Mouse (Mus musculus) forebrain, embryonic 10.5 days (tissue): ENCODE data around the gene Camk2g. TPM values are rescaled to one million over a fixed set of nuclear protein-coding genes. Genes with fewer than 3 reads are reported as not detected.

Source experiments
- DNase-seq: peaks from one replicate; pipeline ENCODE4 v3.0.0-alpha.2; 2017; ENCODE audit warnings: low spot score; ENCODE audit errors: extremely low spot score
- H3K27ac ChIP-seq: fragments of 300-500 bp; sonication (generic); 2 replicates; pipeline ENCODE4 v1.5.1; 2016; ENCODE audit warnings: mild to moderate bottlenecking
- H3K27me3 ChIP-seq: fragments of 300-500 bp; sonication (generic); 2 replicates; pipeline ENCODE4 v1.6.1; 2016; ENCODE audit warnings: mild to moderate bottlenecking; ENCODE audit not compliant: poor library complexity, severe bottlenecking
- H3K36me3 ChIP-seq: fragments of 300-500 bp; sonication (generic); replicated peaks from 2 replicates; pipeline ENCODE4 v1.6.1; 2016; ENCODE audit warnings: mild to moderate bottlenecking, moderate library complexity
- H3K4me1 ChIP-seq: fragments of 300-500 bp; sonication (generic); 2 replicates; pipeline ENCODE4 v1.6.1; 2016
- H3K4me3 ChIP-seq: fragments of 300-500 bp; sonication (generic); 2 replicates; pipeline ENCODE4 v1.5.1; 2016; ENCODE audit warnings: mild to moderate bottlenecking, moderate library complexity
- H3K9me3 ChIP-seq: fragments of 300-500 bp; sonication (generic); 2 replicates; pipeline ENCODE4 v1.6.1; 2016; ENCODE audit warnings: mild to moderate bottlenecking, moderate library complexity
- WGBS: fragments of 180-500 bp; shearing (Covaris S2); methylation state at CpG from one replicate; pipeline ENCODE4 v1.1.7; 2016; 5-methylcytosine and 5-hydroxymethylcytosine counted together
- polyA plus RNA-seq: library from polyadenylated mRNA; unstranded; fragments of >200 nt; fragmentation: Nextera tagmentation; extraction: Ambion mirVana; gene quantifications from 2 replicates; pipeline ENCODE4 v1.2.1, GENCODE M21; 2016

Gene Camk2g
- polyA plus RNA-seq, 1 experiment from 2014 or later: 37.8 TPM

- Histone ChIP-seq H3K4me3 (no peak overlapping the region), H3K27me3 (no peaks in the 10 kb centered on the region), H3K9me3 (no peaks in the 10 kb centered on the region), H3K4me1 (peaks cover 34% of the 10 kb centered on the region), H3K36me3 (peaks cover 65% of the 10 kb centered on the region), H3K27ac (no peak overlapping the region)
- no peak for DNase-seq
- WGBS: 92% methylated on average over 3 of the region's 3 CpGs
Measured at GRCm38 (mm10) chr14:20771941-20772340, 21.9 kb downstream of the Camk2g start.

GRCm38 (mm10) chr14:20768581-20768980, 25.3 kb downstream of the Camk2g start:
- Histone ChIP-seq H3K4me3 (no peak overlapping the region), H3K27me3 (no peaks in the 10 kb centered on the region), H3K36me3 (peaks cover 80% of the 10 kb centered on the region), H3K27ac (no peak overlapping the region), H3K4me1 (peaks cover 10% of the 10 kb centered on the region), H3K9me3 (no peaks in the 10 kb centered on the region)
- DNase-seq: no peak
- 89% methylated on average over 5 of the region's 5 CpGs for WGBS

GRCm38 (mm10) chr14:20767936-20768335, 26.0 kb downstream of the Camk2g start:
- Histone ChIP-seq H3K4me3 (no peak overlapping the region), H3K4me1 (peaks cover 3% of the 10 kb centered on the region; the same call in 1 of the 2 replicates), H3K36me3 (peaks cover 84% of the 10 kb centered on the region), H3K27ac (no peak overlapping the region), H3K9me3 (no peaks in the 10 kb centered on the region), H3K27me3 (no peaks in the 10 kb centered on the region)
- DNase-seq: no peak
- 97% methylated on average over 7 of the region's 7 CpGs for WGBS

- 32% methylated on average over 12 of the region's 12 CpGs for WGBS
- Histone ChIP-seq H3K4me1 (no peaks in the 10 kb centered on the region), H3K27me3 (no peaks in the 10 kb centered on the region), H3K4me3 (no peak overlapping the region), H3K27ac (no peak overlapping the region), H3K36me3 (peaks cover 86% of the 10 kb centered on the region), H3K9me3 (no peaks in the 10 kb centered on the region)
- peak; percentile 79 for DNase-seq
Measured at GRCm38 (mm10) chr14:20765642-20766258, 28.1 kb downstream of the Camk2g start.

- H3K4me1 ChIP-seq: no peaks in the 10 kb centered on the region
- peaks cover 86% of the 10 kb centered on the region for H3K36me3 ChIP-seq
- H3K9me3 ChIP-seq: no peaks in the 10 kb centered on the region
- H3K27me3 ChIP-seq: no peaks in the 10 kb centered on the region
- no peak for DNase-seq
- no peak overlapping the region for H3K4me3 ChIP-seq
- H3K27ac ChIP-seq: no peak overlapping the region
- WGBS: 89% methylated on average over 5 of the region's 5 CpGs
Measured at GRCm38 (mm10) chr14:20764942-20765341, 28.9 kb downstream of the Camk2g start.

GRCm38 (mm10) chr14:20758768-20759435, 35.0 kb downstream of the Camk2g start:
- H3K4me3 ChIP-seq: no peak overlapping the region
- 81% methylated on average over 8 of the region's 8 CpGs for WGBS
- no peak for DNase-seq
- H3K27me3 ChIP-seq: no peaks in the 10 kb centered on the region
- H3K36me3 ChIP-seq: peaks cover 99% of the 10 kb centered on the region
- H3K27ac ChIP-seq: no peak overlapping the region
- no peaks in the 10 kb centered on the region for H3K9me3 ChIP-seq
- no peaks in the 10 kb centered on the region for H3K4me1 ChIP-seq

GRCm38 (mm10) chr14:20757370-20757907, 36.4 kb downstream of the Camk2g start:
- H3K4me1 ChIP-seq: no peaks in the 10 kb centered on the region
- H3K9me3 ChIP-seq: no peaks in the 10 kb centered on the region
- H3K36me3 ChIP-seq: peaks cover 95% of the 10 kb centered on the region
- no peak for DNase-seq
- WGBS: 96% methylated on average over 22 of the region's 22 CpGs
- H3K27ac ChIP-seq: no peak overlapping the region
- no peaks in the 10 kb centered on the region for H3K27me3 ChIP-seq
- no peak overlapping the region for H3K4me3 ChIP-seq

- 90% methylated on average over 3 of the region's 3 CpGs for WGBS
- no peak for DNase-seq
- Histone ChIP-seq H3K4me1 (no peaks in the 10 kb centered on the region), H3K27me3 (no peaks in the 10 kb centered on the region), H3K9me3 (no peaks in the 10 kb centered on the region), H3K27ac (no peak overlapping the region), H3K4me3 (no peak overlapping the region), H3K36me3 (peaks cover 60% of the 10 kb centered on the region)
Measured at GRCm38 (mm10) chr14:20753792-20754191, 40.1 kb downstream of the Camk2g start.

- no peak for DNase-seq
- peaks cover 49% of the 10 kb centered on the region for H3K36me3 ChIP-seq
Measured at GRCm38 (mm10) chr14:20750503-20750902, 43.4 kb downstream of the Camk2g start.

GRCm38 (mm10) chr14:20749494-20750051, 44.3 kb downstream of the Camk2g start:
- H3K9me3 ChIP-seq: no peaks in the 10 kb centered on the region

More at GRCm38 (mm10) chr14:20750503-20750902, 43.4 kb downstream of the Camk2g start:
- Histone ChIP-seq H3K4me3 (no peak overlapping the region), H3K9me3 (no peaks in the 10 kb centered on the region), H3K27ac (no peak overlapping the region), H3K27me3 (no peaks in the 10 kb centered on the region), H3K4me1 (no peaks in the 10 kb centered on the region)
- WGBS: 94% methylated on average over 5 of the region's 5 CpGs

GRCm38 (mm10) chr14:20748388-20748787, 45.5 kb downstream of the Camk2g start:
- 78% methylated on average over 4 of the region's 4 CpGs for WGBS
- Histone ChIP-seq H3K4me3 (no peak overlapping the region), H3K27ac (no peak overlapping the region), H3K4me1 (no peaks in the 10 kb centered on the region), H3K27me3 (no peaks in the 10 kb centered on the region), H3K36me3 (peaks cover 49% of the 10 kb centered on the region), H3K9me3 (no peaks in the 10 kb centered on the region)
- DNase-seq: no peak

More at GRCm38 (mm10) chr14:20749494-20750051, 44.3 kb downstream of the Camk2g start:
- H3K4me1 ChIP-seq: no peaks in the 10 kb centered on the region
- H3K27me3 ChIP-seq: no peaks in the 10 kb centered on the region
- 90% methylated on average over 4 of the region's 4 CpGs for WGBS
- peaks cover 49% of the 10 kb centered on the region for H3K36me3 ChIP-seq
- H3K27ac ChIP-seq: no peak overlapping the region
- DNase-seq: no peak
- no peak overlapping the region for H3K4me3 ChIP-seq

- Histone ChIP-seq H3K36me3 (peaks cover 53% of the 10 kb centered on the region), H3K4me3 (no peak overlapping the region), H3K27ac (no peak overlapping the region), H3K4me1 (no peaks in the 10 kb centered on the region), H3K9me3 (no peaks in the 10 kb centered on the region), H3K27me3 (no peaks in the 10 kb centered on the region)
- DNase-seq: no peak
- WGBS: 87% methylated on average over 3 of the region's 3 CpGs
Measured at GRCm38 (mm10) chr14:20746935-20747334, 47.0 kb downstream of the Camk2g start.

GRCm38 (mm10) chr14:20743614-20744013, 50.3 kb downstream of the Camk2g start:
- Histone ChIP-seq H3K27me3 (no peaks in the 10 kb centered on the region), H3K36me3 (peaks cover 87% of the 10 kb centered on the region), H3K27ac (no peak overlapping the region), H3K9me3 (no peaks in the 10 kb centered on the region), H3K4me1 (peaks cover 11% of the 10 kb centered on the region), H3K4me3 (no peak overlapping the region)
- WGBS: 92% methylated on average over 3 of the region's 3 CpGs
- DNase-seq: no peak
